Mouse (Mus musculus) cerebellum, postnatal 10 days (tissue): Measurements from ENCODE around the gene Sema6c.

Source experiments
- DNase-seq, 2 experiments: peaks; one replicate each; pipeline ENCODE4 v3.0.0; 2021; ENCODE audit warnings: mixed read lengths in 2 of 2

The Sema6c gene

GRCm38 (mm10) chr3:95142617-95143011, 17.6 kb upstream of the Sema6c start:
- DNase-seq = peak; percentile 94 to 95

GRCm38 (mm10) chr3:95147924-95148323, 12.3 kb upstream of the Sema6c start:
- DNase-seq = no peak

GRCm38 (mm10) chr3:95153874-95154273, 6.4 kb upstream of the Sema6c start:
- DNase-seq = peak in 1 of 2 experiments; percentile 44

GRCm38 (mm10) chr3:95159511-95159986, 708 bp upstream of the Sema6c start:
- DNase-seq = peak in 1 of 2 experiments; percentile 26

- peak; percentile 76 to 78 for DNase-seq
These were observed 839 bp downstream of the Sema6c start for GRCm38 (mm10) chr3:95161041-95161551.

- DNase-seq = peak in 1 of 2 experiments; percentile 49
These were observed 1.5 kb downstream of the Sema6c start for GRCm38 (mm10) chr3:95161618-95162344.

GRCm38 (mm10) chr3:95162345-95162628, 2.0 kb downstream of the Sema6c start:
- peak in 1 of 2 experiments; percentile 54 for DNase-seq

DNA sequence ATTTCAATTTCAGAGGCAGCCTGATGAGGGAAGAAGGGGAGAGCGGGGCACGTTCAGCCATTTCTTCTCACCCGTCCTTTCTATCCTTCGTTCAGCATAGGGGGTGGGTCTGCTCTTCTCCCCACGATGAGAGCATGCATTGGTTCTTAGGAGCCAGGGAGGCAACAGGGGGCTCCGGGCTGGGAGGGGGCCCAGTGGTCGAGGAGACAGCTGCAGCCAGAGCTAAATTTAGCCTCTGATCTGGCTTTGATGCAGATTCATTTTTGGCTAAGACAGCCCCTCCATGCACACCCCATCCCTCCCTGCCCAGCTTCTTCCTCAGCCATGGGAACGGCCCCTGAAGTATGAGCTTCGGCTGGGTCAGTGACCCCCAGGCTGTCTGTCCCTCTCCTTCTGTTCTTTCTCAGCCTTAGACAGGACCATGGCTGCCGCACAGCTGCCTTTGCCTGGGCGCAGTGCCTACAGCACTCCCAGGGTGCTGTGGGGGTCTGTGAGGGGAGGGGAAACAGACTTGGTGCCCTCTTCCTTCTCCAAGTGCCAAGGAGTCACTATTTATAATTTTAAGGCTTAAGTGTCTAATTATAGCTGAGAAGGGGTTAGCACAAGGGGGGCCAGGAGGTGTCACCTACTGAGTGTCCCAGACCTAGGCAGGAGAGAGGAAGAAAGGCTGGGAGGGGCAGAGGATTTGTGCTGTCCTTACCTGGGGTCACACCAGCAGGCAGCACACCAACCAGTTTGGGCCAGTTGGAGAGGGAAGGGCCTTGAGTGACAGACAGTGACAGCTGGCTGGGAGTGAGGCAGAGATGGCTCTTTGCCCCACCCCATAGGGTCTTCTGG, 3.4 kb downstream of the Sema6c start:
- peak; percentile 80 to 85 for DNase-seq

- no peak for DNase-seq
These were observed 3.9 kb downstream of the Sema6c start for GRCm38 (mm10) chr3:95164256-95164550.

DNA sequence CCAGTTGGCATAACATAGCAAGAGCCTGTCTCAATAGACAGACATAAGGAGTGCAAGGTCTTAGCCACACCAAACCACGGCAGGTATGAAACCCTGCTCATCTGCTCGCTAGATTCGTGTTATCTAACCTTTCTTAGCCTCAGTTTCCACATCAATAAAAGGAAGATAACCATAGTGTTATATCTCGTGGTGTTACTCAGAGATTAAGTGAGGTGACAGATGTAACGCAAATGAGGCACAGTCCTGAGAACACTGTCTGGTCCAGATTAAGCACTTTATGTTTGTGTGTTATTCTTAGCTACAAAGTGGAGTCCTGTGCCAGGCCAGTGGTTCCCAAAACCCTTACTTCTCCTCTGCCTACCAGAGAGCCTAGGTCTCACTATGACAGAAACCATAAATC, 4.6 kb downstream of the Sema6c start:
- no peak for DNase-seq

- DNase-seq = no peak
These were observed 9.7 kb downstream of the Sema6c start for GRCm38 (mm10) chr3:95169996-95170395.

DNA sequence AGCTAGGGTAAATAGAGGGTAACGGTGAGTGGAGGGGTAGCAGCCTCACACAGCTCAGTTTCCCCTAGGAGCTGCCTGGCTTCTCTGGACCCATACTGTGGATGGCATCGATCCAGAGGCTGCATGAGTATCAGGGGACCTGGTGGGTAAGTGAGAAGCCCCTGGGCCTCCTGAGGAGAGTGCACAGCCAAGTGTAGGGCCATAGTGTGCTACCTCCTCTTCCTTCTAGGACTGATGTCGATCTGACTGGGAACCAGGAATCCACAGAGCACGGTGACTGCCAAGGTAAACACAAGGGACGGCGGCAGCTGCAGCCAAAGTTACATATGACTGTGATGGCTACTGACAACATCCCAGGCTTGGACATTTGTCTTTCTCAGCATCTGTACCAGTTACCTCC, 10.8 kb downstream of the Sema6c start:
- no peak for DNase-seq

DNA sequence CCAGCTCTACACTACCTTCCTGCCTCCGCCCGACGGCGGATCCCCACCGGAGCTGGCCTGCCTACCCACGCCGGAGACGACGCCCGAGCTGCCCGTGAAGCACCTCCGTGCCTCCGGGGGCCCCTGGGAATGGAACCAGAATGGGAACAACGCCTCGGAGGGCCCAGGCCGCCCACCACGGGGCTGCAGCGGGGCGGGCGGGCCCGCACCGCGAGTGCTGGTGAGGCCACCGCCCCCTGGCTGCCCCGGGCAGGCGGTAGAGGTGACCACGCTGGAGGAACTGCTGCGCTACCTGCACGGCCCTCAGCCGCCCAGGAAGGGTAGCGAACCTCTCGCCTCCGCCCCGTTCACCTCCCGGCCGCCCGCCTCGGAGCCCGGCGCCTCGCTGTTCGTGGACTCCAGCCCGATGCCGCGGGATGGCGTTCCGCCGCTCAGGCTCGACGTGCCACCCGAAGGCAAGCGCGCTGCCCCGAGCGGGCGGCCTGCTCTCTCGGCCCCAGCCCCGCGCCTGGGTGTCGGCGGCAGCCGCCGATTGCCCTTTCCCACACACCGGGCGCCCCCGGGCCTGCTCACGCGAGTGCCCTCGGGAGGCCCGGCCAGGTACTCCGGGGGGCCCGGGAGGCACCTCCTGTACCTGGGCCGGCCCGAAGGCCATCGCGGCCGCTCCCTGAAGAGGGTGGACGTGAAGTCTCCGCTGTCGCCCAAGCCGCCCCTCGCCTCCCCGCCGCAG, 12.4 kb downstream of the Sema6c start:
- DNase-seq = peak in 1 of 2 experiments; percentile 22

GRCm38 (mm10) chr3:95173256-95173949, 13.1 kb downstream of the Sema6c start:
- DNase-seq = peak; percentile 60 to 64

- peak; percentile 96 to 98 for DNase-seq
These were observed 13.8 kb downstream of the Sema6c start for GRCm38 (mm10) chr3:95174011-95174592.

- no peak for DNase-seq
These were observed 16.2 kb downstream of the Sema6c start for GRCm38 (mm10) chr3:95176500-95176899.

- no peak for DNase-seq
These were observed 17.3 kb downstream of the Sema6c start for GRCm38 (mm10) chr3:95177583-95177982.

- no peak for DNase-seq
These were observed 18.7 kb downstream of the Sema6c start for GRCm38 (mm10) chr3:95178948-95179347.

GRCm38 (mm10) chr3:95179890-95180289, 19.6 kb downstream of the Sema6c start:
- DNase-seq = no peak

GRCm38 (mm10) chr3:95181841-95182240, 21.6 kb downstream of the Sema6c start:
- DNase-seq = no peak

DNA sequence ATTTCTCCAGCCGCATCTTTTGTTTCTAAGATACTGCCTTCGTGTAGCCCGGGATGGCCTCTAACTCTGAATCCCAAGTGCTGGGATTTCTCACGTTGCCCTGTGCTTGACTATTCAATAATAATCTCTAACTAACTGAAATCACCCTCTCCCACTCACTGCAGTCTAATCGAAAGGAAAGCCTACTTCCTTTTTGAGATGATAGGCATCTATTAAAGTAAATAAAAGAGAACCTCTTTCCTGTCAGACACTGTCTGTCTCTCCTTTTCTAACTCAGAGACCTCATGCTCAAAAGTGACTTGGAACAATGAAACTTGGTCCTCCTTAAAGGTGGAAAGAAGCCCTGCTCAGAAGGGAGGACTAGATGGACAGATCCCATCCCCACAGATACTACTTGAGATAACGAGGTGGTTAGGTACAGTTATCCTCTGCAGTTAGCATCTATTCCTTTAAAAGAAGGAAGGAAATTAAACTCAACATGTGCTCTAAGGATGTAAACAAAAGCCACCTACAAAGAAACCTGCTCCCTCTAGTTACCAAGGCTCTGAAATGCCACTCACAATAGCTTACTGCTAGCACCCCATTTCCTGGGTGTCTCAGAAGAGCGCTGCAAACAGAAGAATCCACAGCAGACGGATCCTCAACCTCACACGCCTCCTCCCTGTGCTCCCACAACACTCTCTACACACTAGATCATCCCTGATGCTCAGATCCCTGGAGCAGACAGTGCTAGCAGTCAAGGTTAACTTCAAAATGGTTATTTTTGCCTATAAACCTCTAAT, 24.7 kb downstream of the Sema6c start:
- no peak for DNase-seq
